Mouse (Mus musculus) forebrain, embryonic 10.5 days (tissue): ENCODE data around the gene Grin2c. TPM values are rescaled to one million over a fixed set of nuclear protein-coding genes. Genes with fewer than 3 reads are reported as not detected.

Experiments
- DNase-seq: peaks from one replicate; pipeline ENCODE4 v3.0.0-alpha.2; 2017; ENCODE audit warnings: low spot score; ENCODE audit errors: extremely low spot score
- H3K27ac ChIP-seq: fragments of 300-500 bp; sonication (generic); 2 replicates; pipeline ENCODE4 v1.5.1; 2016; ENCODE audit warnings: mild to moderate bottlenecking
- H3K27me3 ChIP-seq: fragments of 300-500 bp; sonication (generic); 2 replicates; pipeline ENCODE4 v1.6.1; 2016; ENCODE audit warnings: mild to moderate bottlenecking; ENCODE audit not compliant: poor library complexity, severe bottlenecking
- H3K36me3 ChIP-seq: fragments of 300-500 bp; sonication (generic); replicated peaks from 2 replicates; pipeline ENCODE4 v1.6.1; 2016; ENCODE audit warnings: mild to moderate bottlenecking, moderate library complexity
- H3K4me1 ChIP-seq: fragments of 300-500 bp; sonication (generic); 2 replicates; pipeline ENCODE4 v1.6.1; 2016
- H3K4me3 ChIP-seq: fragments of 300-500 bp; sonication (generic); 2 replicates; pipeline ENCODE4 v1.5.1; 2016; ENCODE audit warnings: mild to moderate bottlenecking, moderate library complexity
- H3K9me3 ChIP-seq: fragments of 300-500 bp; sonication (generic); 2 replicates; pipeline ENCODE4 v1.6.1; 2016; ENCODE audit warnings: mild to moderate bottlenecking, moderate library complexity
- WGBS: fragments of 180-500 bp; shearing (Covaris S2); methylation state at CpG from one replicate; pipeline ENCODE4 v1.1.7; 2016; 5-methylcytosine and 5-hydroxymethylcytosine counted together
- polyA plus RNA-seq: library from polyadenylated mRNA; unstranded; fragments of >200 nt; fragmentation: Nextera tagmentation; extraction: Ambion mirVana; gene quantifications from 2 replicates; pipeline ENCODE4 v1.2.1, GENCODE M21; 2016

Grin2c gene
- polyA plus RNA-seq, 1 experiment from 2014 or later: not detected

GRCm38 (mm10) chr11:115269330-115270066 lies 2.5 kb upstream of the Grin2c start:
- Histone ChIP-seq H3K27ac (no peak overlapping the region), H3K27me3 (peaks cover 59% of the 10 kb centered on the region), H3K4me3 (no peak overlapping the region), H3K9me3 (no peaks in the 10 kb centered on the region), H3K36me3 (peaks cover 23% of the 10 kb centered on the region), H3K4me1 (peaks cover 66% of the 10 kb centered on the region)
- DNase-seq: no peak
- 92% methylated on average over 27 of the region's 27 CpGs for WGBS

GRCm38 (mm10) chr11:115267958-115268357 lies 915 bp upstream of the Grin2c start:
- peaks cover 23% of the 10 kb centered on the region for H3K36me3 ChIP-seq
- H3K27ac ChIP-seq: no peak overlapping the region
- 81% methylated on average over 11 of the region's 11 CpGs for WGBS
- H3K9me3 ChIP-seq: no peaks in the 10 kb centered on the region
- H3K27me3 ChIP-seq: peaks cover 74% of the 10 kb centered on the region
- peaks cover 54% of the 10 kb centered on the region for H3K4me1 ChIP-seq
- DNase-seq: no peak
- no peak overlapping the region for H3K4me3 ChIP-seq

- Histone ChIP-seq H3K4me1 (peaks cover 51% of the 10 kb centered on the region), H3K4me3 (peak overlapping the region; percentile 51), H3K27ac (no peak overlapping the region; the same call in 1 of the 2 replicates), H3K27me3 (peaks cover 90% of the 10 kb centered on the region), H3K36me3 (peaks cover 21% of the 10 kb centered on the region), H3K9me3 (no peaks in the 10 kb centered on the region)
- WGBS: 2% methylated on average over 22 of the region's 22 CpGs
- DNase-seq: peak; percentile 25
These were observed 654 bp downstream of the Grin2c start for GRCm38 (mm10) chr11:115266400-115266778.

DNA sequence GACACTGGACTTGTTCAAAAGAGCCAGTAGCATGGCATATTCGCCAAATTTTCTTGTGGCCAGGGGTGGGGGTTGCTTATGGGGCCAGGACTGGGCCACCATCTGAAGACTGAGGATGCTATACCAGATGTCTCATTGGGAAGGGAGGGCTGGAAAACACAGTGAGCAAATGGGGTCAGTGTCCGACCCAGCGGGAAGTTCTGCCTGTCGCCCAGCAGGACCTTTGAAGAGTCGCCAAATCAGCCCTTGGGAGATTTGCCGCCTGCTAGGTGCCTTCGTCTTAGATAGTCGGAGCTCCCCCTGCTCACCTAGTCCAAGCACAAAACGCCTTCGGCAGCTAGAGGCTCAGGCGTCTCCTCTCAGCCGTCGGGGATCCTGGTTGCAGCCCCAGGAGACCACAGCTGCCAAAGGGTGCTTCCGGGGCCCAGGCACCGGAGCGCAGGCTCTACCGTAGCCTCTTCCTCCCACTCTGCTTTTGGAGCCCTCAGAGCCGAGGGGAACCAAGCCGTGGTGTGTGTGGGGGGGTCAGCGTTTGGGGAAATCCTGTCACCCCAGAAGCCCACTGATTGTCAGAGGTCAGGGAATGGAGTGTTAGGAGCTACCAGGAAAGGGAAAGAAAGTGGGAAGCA lies 1.2 kb downstream of the Grin2c start:
- Histone ChIP-seq H3K36me3 (peaks cover 19% of the 10 kb centered on the region), H3K27me3 (peaks cover 95% of the 10 kb centered on the region), H3K4me3 (peak overlapping the region; percentile 51), H3K4me1 (peaks cover 46% of the 10 kb centered on the region), H3K27ac (no peak overlapping the region), H3K9me3 (no peaks in the 10 kb centered on the region)
- 2% methylated on average over 20 of the region's 20 CpGs for WGBS
- DNase-seq: no peak

GRCm38 (mm10) chr11:115264862-115265668 lies 2.0 kb downstream of the Grin2c start:
- H3K9me3 ChIP-seq: no peaks in the 10 kb centered on the region
- peaks cover 38% of the 10 kb centered on the region for H3K4me1 ChIP-seq
- peak overlapping the region; percentile 51 for H3K4me3 ChIP-seq
- no peak overlapping the region for H3K27ac ChIP-seq
- 6% methylated on average over 39 of the region's 39 CpGs for WGBS
- peaks cover 19% of the 10 kb centered on the region for H3K36me3 ChIP-seq
- DNase-seq: peak; percentile 66
- peaks cover 100% of the 10 kb centered on the region for H3K27me3 ChIP-seq

GRCm38 (mm10) chr11:115264136-115264861 lies 2.7 kb downstream of the Grin2c start:
- WGBS: 65% methylated on average over 7 of the region's 7 CpGs
- Histone ChIP-seq H3K27ac (no peak overlapping the region), H3K9me3 (no peaks in the 10 kb centered on the region), H3K4me3 (no peak overlapping the region), H3K27me3 (peaks cover 100% of the 10 kb centered on the region), H3K36me3 (peaks cover 15% of the 10 kb centered on the region), H3K4me1 (peaks cover 36% of the 10 kb centered on the region)
- DNase-seq: no peak

- 82% methylated on average over 11 of the region's 11 CpGs for WGBS
- Histone ChIP-seq H3K9me3 (no peaks in the 10 kb centered on the region), H3K4me3 (no peak overlapping the region), H3K27me3 (peaks cover 100% of the 10 kb centered on the region), H3K36me3 (0 out of 2 replicates have a peak, but pooled peaks cover 2% of the 10 kb centered on the region), H3K27ac (no peak overlapping the region), H3K4me1 (peaks cover 40% of the 10 kb centered on the region)
- DNase-seq: no peak
These were observed 4.1 kb downstream of the Grin2c start for GRCm38 (mm10) chr11:115262954-115263353.

GRCm38 (mm10) chr11:115259134-115259533 lies 7.9 kb downstream of the Grin2c start:
- Histone ChIP-seq H3K4me1 (peaks cover 10% of the 10 kb centered on the region), H3K4me3 (no peak overlapping the region), H3K9me3 (no peaks in the 10 kb centered on the region), H3K27ac (no peak overlapping the region), H3K27me3 (peaks cover 100% of the 10 kb centered on the region), H3K36me3 (no peaks in the 10 kb centered on the region)
- 83% methylated on average over 4 of the region's 4 CpGs for WGBS
- DNase-seq: no peak

GRCm38 (mm10) chr11:115257775-115258510 lies 9.1 kb downstream of the Grin2c start:
- H3K9me3 ChIP-seq: no peaks in the 10 kb centered on the region
- no peaks in the 10 kb centered on the region for H3K36me3 ChIP-seq
- peak overlapping the region; percentile 35 for H3K4me3 ChIP-seq
- no peak for DNase-seq
- WGBS: 18% methylated on average over 59 of the region's 59 CpGs
- H3K4me1 ChIP-seq: peaks cover 10% of the 10 kb centered on the region
- H3K27ac ChIP-seq: no peak overlapping the region
- peaks cover 100% of the 10 kb centered on the region for H3K27me3 ChIP-seq

DNA sequence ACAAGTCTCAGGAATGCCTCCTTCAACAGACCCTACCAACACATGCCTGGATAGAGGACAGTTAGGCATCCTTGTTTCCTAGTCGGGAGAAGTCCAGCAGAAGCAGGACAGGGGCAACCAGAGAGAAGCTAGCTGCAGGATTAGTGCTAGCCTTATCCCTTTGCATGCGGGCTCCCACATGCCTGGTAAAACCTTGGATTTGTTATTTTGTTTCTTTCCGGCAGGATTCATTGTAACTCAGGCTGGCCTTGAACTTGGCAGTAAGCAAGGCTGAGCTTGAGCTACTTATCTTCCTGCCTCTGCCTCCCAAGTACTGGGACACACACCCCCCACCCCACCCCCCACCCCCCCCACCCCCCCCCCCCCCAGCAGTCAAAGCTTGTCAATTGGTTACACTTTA lies 15.8 kb downstream of the Grin2c start:
- DNase-seq: no peak
- H3K4me3 ChIP-seq: no peak overlapping the region
- no peaks in the 10 kb centered on the region for H3K9me3 ChIP-seq
- 54% methylated on average over 3 of the region's 3 CpGs for WGBS
- no peaks in the 10 kb centered on the region for H3K36me3 ChIP-seq
- H3K27ac ChIP-seq: no peak overlapping the region
- peaks cover 100% of the 10 kb centered on the region for H3K27me3 ChIP-seq
- H3K4me1 ChIP-seq: peaks cover 39% of the 10 kb centered on the region

- peak overlapping the region; percentile 44; the same call in 1 of the 2 replicates for H3K27ac ChIP-seq
- peaks cover 39% of the 10 kb centered on the region for H3K4me1 ChIP-seq
- no peaks in the 10 kb centered on the region for H3K9me3 ChIP-seq
- peak overlapping the region; percentile 58 for H3K4me3 ChIP-seq
- H3K36me3 ChIP-seq: 0 out of 2 replicates have a peak, but pooled peaks cover under 1% of the 10 kb centered on the region
- DNase-seq: peak; percentile 37
- peaks cover 100% of the 10 kb centered on the region for H3K27me3 ChIP-seq
- WGBS: under 1% methylated on average over 36 of the region's 36 CpGs
These were observed 16.5 kb downstream of the Grin2c start for GRCm38 (mm10) chr11:115250405-115251090.
